Mouse (Mus musculus) intestine, embryonic 14.5 days (tissue): ENCODE measurements around the gene Mpp5. TPM values are rescaled to one million over a fixed set of nuclear protein-coding genes. Genes with fewer than 3 reads are reported as not detected.
A peak's percentile ranks its signal among the peaks of the same experiment; 100 is the strongest.

Source experiments
- ATAC-seq: fragments of 200-750 bp; cut with Nextera tagmentation; replicated peaks from 2 replicates; pipeline ENCODE4 v1.8.0; 2017; ENCODE audit warnings: low read depth, moderate number of reproducible peaks, moderate TSS enrichment, moderate library complexity; ENCODE audit not compliant: low FRiP score, low TSS enrichment
- DNase-seq: peaks from one replicate; pipeline ENCODE4 v3.0.0-alpha.2; 2018; ENCODE audit warnings: low spot score
- H3K27ac ChIP-seq: fragments of 300-500 bp; sonication (generic); 2 replicates; pipeline ENCODE4 v1.5.1; 2014; ENCODE audit warnings: low read depth, mild to moderate bottlenecking, control low read depth
- H3K27me3 ChIP-seq: fragments of 300-500 bp; sonication (generic); replicated peaks from 2 replicates; pipeline ENCODE4 v1.6.1; 2014; ENCODE audit warnings: low read length, control low read depth; ENCODE audit not compliant: control insufficient read depth, insufficient read depth
- H3K36me3 ChIP-seq: fragments of 300-500 bp; sonication (generic); 2 replicates; pipeline ENCODE4 v1.6.1; 2014; ENCODE audit warnings: low read length, control low read depth; ENCODE audit not compliant: control insufficient read depth, insufficient read depth
- H3K4me1 ChIP-seq: fragments of 300-500 bp; sonication (generic); replicated peaks from 2 replicates; pipeline ENCODE4 v1.6.1; 2014; ENCODE audit warnings: low read length, control low read depth, mixed read lengths; ENCODE audit not compliant: control insufficient read depth, insufficient read depth
- H3K4me2 ChIP-seq: fragments of 300-500 bp; sonication (generic); 2 replicates; pipeline ENCODE4 v1.6.1; 2014; ENCODE audit warnings: low read length
- H3K4me3 ChIP-seq: fragments of 300-500 bp; sonication (generic); 2 replicates; pipeline ENCODE4 v1.5.1; 2014; ENCODE audit warnings: low read depth, low read length, control low read depth, mixed read lengths
- H3K9ac ChIP-seq: fragments of 300-500 bp; sonication (generic); 2 replicates; pipeline ENCODE4 v1.6.1; 2014; ENCODE audit warnings: mild to moderate bottlenecking, low read length
- H3K9me3 ChIP-seq: fragments of 300-500 bp; sonication (generic); 2 replicates; pipeline ENCODE4 v1.6.1; 2016; ENCODE audit warnings: low read length, control low read depth; ENCODE audit not compliant: control insufficient read depth
- WGBS: fragments of 180-500 bp; shearing (Covaris S2); extraction: QIAGEN DNeasy Blood & Tissue Kit; methylation state at CpG from one replicate; pipeline ENCODE4 v1.1.7; 2014; 5-methylcytosine and 5-hydroxymethylcytosine counted together
- polyA plus RNA-seq: library from polyadenylated mRNA; unstranded; fragments of >200 nt; fragmentation: Nextera tagmentation; extraction: Ambion mirVana; gene quantifications from 2 replicates; pipeline ENCODE4 v1.2.1, GENCODE M21; 2014

The Mpp5 gene
- polyA plus RNA-seq, 1 experiment from 2014 or later, result 17.3 TPM

DNA sequence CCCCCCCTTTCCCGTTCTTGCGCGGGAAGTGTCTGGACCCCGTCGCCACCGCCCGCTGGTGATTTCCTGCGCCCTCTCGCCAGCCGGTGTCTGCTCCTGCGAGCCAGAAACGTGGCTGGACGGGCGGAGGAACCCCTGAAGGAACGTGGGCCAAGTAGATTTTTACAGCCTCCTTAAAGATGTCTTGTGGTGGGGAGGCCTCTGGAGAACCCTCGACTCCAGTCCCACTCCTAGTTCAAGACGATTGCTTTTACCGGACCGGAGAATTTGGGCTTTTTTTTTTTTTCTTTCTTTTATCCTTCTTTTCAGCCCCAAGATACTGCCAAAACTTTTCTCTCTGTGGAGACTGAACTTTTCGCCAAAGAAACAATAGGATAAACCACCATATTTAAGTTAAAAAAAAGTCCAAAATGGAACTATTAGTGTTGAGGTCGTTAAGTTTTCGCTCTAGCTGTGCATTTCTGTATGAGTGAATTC is 113.6 kb downstream of the Mpp5 start:
- H3K4me1 ChIP-seq, result peaks cover 13% of the 10 kb centered on the region
- DNase-seq (no peak), ATAC-seq (peak; percentile 61; the same call in 1 of the 2 replicates)
- H3K9me3 ChIP-seq, result no peaks in the 10 kb centered on the region
- H3K4me3 ChIP-seq, result peak overlapping the region; percentile 77
- H3K36me3 ChIP-seq, result peaks cover 5% of the 10 kb centered on the region
- H3K9ac ChIP-seq, result peak overlapping the region; percentile 92
- H3K4me2 ChIP-seq, result peak overlapping the region; percentile 92
- WGBS, result under 1% methylated on average over 22 of the region's 22 CpGs
- H3K27me3 ChIP-seq, result no peaks in the 10 kb centered on the region
- H3K27ac ChIP-seq, result peak overlapping the region; percentile 86

DNA sequence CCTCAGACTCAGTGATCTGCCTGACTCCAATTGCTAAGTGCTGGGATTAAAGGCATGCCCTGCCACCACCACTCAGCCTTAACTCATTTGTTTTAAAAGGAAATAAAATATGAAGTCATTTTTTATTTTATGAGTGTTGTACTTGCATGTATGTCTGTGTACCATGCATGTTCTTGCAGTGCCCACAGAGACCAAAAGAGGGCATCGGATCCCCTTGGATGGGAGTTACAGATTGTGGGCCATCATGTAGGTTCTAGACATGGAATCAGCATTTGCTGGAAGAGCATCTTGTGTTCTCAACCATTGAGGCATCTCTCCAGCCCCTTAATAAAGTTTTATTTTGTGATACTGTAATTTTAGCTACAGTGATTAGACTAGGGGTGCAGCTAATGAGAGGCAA is 116.7 kb downstream of the Mpp5 start:
- H3K9ac ChIP-seq, result no peak overlapping the region
- no peak overlapping the region for H3K4me2 ChIP-seq
- WGBS, result 94% methylated on average over 1 of the region's 1 CpGs
- H3K27me3 ChIP-seq, result no peaks in the 10 kb centered on the region
- DNase-seq (no peak), ATAC-seq (no peak)
- no peak overlapping the region for H3K27ac ChIP-seq
- peaks cover 28% of the 10 kb centered on the region for H3K36me3 ChIP-seq
- H3K4me3 ChIP-seq, result no peak overlapping the region
- peaks cover 10% of the 10 kb centered on the region for H3K4me1 ChIP-seq
- no peaks in the 10 kb centered on the region for H3K9me3 ChIP-seq

DNA sequence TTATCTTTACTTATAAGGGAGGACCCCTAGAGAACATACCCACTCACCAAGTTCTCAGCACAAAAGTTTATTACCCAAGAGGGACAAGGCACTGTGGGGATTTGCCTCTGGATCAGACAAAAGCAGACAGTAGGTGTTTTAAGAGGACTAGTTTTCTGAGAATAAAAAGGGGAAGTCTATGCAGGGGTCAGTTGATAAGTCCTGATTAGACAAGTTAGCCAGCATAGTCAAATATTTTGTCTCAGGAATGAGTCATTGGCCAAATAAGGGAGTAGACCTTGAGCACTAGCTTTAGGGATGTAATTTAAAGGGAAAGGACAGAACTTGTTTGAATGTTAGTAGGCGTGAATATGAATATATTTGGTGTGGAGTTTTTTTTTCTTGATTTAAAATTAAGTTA is 119.4 kb downstream of the Mpp5 start:
- no peak overlapping the region for H3K27ac ChIP-seq
- no peak overlapping the region for H3K4me3 ChIP-seq
- WGBS, result 84% methylated on average over 1 of the region's 1 CpGs
- ATAC-seq (no peak), DNase-seq (no peak)
- no peak overlapping the region for H3K9ac ChIP-seq
- no peaks in the 10 kb centered on the region for H3K9me3 ChIP-seq
- H3K4me1 ChIP-seq, result peaks cover 3% of the 10 kb centered on the region
- H3K36me3 ChIP-seq, result peaks cover 45% of the 10 kb centered on the region
- H3K4me2 ChIP-seq, result no peak overlapping the region
- no peaks in the 10 kb centered on the region for H3K27me3 ChIP-seq

- no peak overlapping the region for H3K4me2 ChIP-seq
- H3K27me3 ChIP-seq, result no peaks in the 10 kb centered on the region
- no peak overlapping the region for H3K4me3 ChIP-seq
- H3K4me1 ChIP-seq, result no peaks in the 10 kb centered on the region
- ATAC-seq (no peak), DNase-seq (no peak)
- WGBS, result 93% methylated on average over 3 of the region's 3 CpGs
- H3K9ac ChIP-seq, result no peak overlapping the region
- no peaks in the 10 kb centered on the region for H3K9me3 ChIP-seq
- no peak overlapping the region for H3K27ac ChIP-seq
- H3K36me3 ChIP-seq, result peaks cover 81% of the 10 kb centered on the region
Measured at GRCm38 (mm10) chr12:78874581-78874980, 125.9 kb downstream of the Mpp5 start.

- Histone ChIP-seq H3K4me2 (no peak overlapping the region), H3K9me3 (0 out of 2 replicates have a peak, but pooled peaks cover 2% of the 10 kb centered on the region), H3K27me3 (no peaks in the 10 kb centered on the region), H3K4me1 (no peaks in the 10 kb centered on the region), H3K9ac (no peak overlapping the region), H3K36me3 (peaks cover 26% of the 10 kb centered on the region), H3K27ac (no peak overlapping the region), H3K4me3 (no peak overlapping the region)
- WGBS, result 66% methylated on average over 1 of the region's 1 CpGs
- ATAC-seq (no peak), DNase-seq (no peak)
Measured at GRCm38 (mm10) chr12:78890062-78890461, 141.4 kb downstream of the Mpp5 start.

Other genes starting within 250 kb of the Mpp5 start
- 0.15 TPM in 1 of 2 replicates, not detected in the other for gene Fam71d, start 57.4 kb upstream of the Mpp5 start, polyA plus RNA-seq
- gene Atp6v1d, start 112.7 kb downstream of the Mpp5 start, polyA plus RNA-seq, result 52.8 and 65.6 TPM in 2 replicates
- gene Eif2s1, start 112.9 kb downstream of the Mpp5 start, polyA plus RNA-seq, result 220 and 223 TPM in 2 replicates
- 13.6 and 16.2 TPM in 2 replicates for gene Plek2, start 158.1 kb downstream of the Mpp5 start, polyA plus RNA-seq